Mouse (Mus musculus) C3H10T1/2 (cell line): ENCODE results near the gene Ino80e. TPM values are rescaled to one million over a fixed set of nuclear protein-coding genes. Genes with fewer than 3 reads are reported as not detected.

Experiments used
- polyA plus RNA-seq, 2 experiments: library from polyadenylated mRNA; unstranded; fragments of >200 nt; fragmentation: generic; extraction: Trizol; gene quantifications; one replicate each; pipeline ENCODE4 v1.2.1; 2012; ENCODE audit warnings: missing spikeins in 2 of 2

Ino80e gene
- polyA plus RNA-seq, result 10 to 100 TPM; 65.9 to 98.4 TPM

DNA sequence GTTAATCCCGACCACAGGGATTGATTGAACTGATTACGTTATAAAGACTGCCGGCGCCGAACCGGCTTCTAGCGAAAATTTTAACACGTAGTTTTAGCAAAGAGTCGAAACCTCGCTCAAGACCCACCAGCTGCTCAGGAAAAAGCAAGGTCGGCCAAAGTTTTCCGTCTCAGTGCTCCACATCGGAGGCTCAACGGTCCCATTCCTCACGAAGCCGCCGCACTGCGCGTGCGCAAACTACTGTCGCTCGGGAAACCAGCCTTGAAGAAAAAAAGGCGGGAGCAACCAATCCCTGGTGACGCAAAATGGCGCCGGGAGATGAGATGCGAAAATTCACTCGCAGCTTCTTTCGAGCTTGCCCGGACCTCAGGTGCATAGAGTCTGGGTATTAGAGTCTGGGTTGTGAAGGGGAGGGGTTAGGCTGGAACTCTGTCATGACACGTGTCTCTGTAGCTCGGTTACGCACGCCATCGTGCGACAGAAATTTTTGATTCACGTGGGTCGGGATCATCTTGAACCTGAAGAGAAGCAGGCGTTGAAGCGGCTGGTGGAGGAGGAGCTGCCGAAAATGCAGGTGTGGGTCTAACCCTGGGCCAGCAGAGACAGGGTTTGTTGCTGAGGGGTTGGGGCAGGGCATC, at the start of gene Ino80e:
Gene Ino80e (minus strand): TSS at position 231 of the 638 bp plus-strand sequence.

DNA sequence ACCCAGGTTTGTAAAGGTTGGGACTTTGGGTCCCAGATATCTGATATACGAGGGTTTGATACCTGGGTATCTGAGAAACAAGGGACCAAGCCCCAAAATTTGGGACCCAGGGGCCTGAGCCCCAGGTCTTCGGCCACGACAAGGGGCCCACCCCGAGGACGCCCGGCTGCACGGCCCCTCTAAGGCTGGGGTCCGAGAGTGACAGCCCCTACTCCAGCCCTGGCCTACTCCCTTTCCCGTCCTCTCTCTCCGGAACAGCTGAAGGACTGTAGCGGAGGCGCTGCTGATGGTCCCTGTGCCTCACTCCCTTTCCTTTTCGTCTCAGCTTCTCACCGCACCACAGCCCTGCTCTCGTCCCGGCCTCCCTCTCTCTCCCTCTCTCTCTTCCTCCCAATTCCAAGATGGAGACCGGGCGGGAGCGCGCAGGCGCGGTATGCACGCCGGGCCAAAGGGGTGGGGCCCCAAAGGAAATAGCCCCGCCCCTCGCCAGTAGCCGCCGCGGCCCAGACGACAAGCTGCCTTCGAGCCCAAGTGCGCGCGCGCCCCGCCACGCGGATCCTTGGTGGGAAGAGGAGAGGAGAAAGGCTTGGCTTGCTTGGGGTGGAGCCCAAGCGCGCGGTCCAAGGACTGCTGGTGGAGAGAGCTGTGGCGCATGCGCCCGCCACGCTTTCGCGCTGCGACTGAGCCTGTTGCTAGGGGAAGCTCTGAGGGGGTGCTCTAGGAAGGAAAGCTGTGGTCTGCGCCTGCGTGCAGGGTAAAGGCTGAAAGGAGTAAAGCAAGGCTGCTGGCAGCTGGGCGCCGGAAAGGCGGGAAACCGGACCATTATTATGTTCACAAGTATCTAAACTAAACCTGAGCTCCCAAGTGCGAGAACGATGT, 22.3 kb upstream of the Ino80e start, which contains the start of gene Taok2:
Gene Taok2 (minus strand): TSS at position 418 of the 879 bp plus-strand sequence.

DNA sequence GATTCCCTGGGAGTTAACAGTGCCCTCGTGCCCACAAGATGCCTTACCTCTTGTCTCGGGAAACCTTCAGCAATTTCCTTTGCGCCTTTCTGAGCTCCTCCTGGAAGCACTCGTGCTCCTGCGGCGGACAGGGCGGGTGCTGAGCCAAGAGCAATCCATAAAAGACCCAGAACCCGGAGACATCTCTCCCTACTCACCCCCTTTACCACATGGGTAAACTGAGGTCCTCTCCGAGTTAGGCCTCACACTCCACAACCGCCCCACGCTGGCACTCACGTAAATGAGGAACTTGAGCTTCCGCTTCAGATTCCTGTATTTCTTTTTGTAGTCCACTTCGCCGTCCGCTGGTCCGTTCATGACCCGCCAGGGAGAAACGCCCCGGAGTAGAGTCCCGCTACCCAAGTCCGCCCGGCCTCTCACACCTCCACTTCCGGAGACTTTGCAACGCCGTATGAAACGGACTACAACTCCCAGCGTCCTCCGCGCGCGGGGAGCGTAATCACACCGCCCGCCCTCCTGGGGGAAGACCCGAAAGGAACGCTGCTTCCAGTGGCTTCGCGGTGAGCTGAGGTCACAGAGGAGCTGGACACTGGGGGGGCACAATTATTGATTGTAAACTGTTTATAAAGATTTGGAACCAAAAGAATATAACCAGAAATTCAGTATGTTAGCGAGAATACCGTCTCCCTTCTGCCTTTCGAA, 597 bp downstream of the Ino80e start, which contains the start of gene Hirip3:
Gene Hirip3 (plus strand): TSS at position 544 of the 702 bp plus-strand sequence.

DNA sequence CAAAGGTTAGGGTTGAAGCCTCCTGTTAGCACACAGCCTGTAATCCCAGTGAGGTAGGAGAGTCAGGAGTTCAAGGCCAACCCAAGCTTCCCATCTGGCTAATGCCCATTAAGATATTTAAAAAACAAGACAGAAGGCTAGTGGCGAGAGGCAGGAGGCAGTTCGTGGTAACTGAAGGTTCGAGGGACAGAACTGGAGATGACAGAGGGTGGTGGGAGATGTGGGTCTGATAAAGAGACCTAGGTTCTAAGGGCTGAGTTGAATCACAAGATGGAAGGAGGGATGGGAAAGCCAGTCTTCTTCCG, 15.1 kb downstream of the Ino80e start, which contains the start of gene Doc2a:
Gene Doc2a (plus strand): TSS at position 301 of the 305 bp plus-strand sequence.

DNA sequence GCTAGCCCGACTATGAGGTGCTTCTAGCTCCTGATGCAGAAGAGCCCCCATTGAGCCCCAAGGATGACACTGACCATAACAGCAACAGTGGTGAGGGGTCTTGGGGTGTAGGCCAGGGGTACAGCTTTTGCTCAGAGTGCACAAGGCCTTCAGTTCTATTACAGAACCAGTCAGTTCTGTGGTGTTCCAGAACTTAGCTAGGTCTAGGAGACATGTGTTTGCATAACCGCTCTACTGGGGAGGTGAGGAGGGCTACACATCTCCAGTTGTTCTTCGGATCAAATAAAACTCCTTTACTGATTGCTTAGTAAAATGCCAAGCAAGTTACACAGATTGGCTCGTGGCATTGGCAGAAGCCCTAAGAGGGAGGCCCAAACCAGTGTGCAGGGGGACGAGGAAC, 30.6 kb downstream of the Ino80e start, which contains the start of gene 4930451I11Rik:
Gene 4930451I11Rik (minus strand): TSS at position 101 of the 400 bp plus-strand sequence.

Other genes starting within 250 kb of the Ino80e start
- gene Nupr1, start 231.5 kb downstream of the Ino80e start, polyA plus RNA-seq, result 100 to 1,000 TPM in 1 of 2 experiments, 10 to 100 TPM in 1; 12.1 to 109 TPM
- 10 to 100 TPM; 24.3 to 64.3 TPM for gene Sgf29, start 213.1 kb downstream of the Ino80e start, polyA plus RNA-seq
- gene Sult1a1, start 185.9 kb downstream of the Ino80e start, polyA plus RNA-seq, result 10 to 100 TPM in 1 of 2 experiments, under 1 TPM in 1; 0.02 to 11.3 TPM
- 100 to 1,000 TPM in 1 of 2 experiments, 10 to 100 TPM in 1; 72.6 to 201 TPM for gene Bola2, start 167.0 kb downstream of the Ino80e start, polyA plus RNA-seq
- 1 to 10 TPM; 5.3 to 7.8 TPM for gene Slx1b, start 166.6 kb downstream of the Ino80e start, polyA plus RNA-seq
- 1 to 10 TPM; 4.1 to 4.4 TPM for gene Coro1a, start 154.6 kb downstream of the Ino80e start, polyA plus RNA-seq
- 100 to 1,000 TPM; 144 to 277 TPM for gene Mapk3, start 102.8 kb downstream of the Ino80e start, polyA plus RNA-seq
- 1 to 10 TPM in 1 of 2 experiments, under 1 TPM in 1; 0.20 to 4.2 TPM for gene Gdpd3, start 96.0 kb downstream of the Ino80e start, polyA plus RNA-seq
- gene Ypel3, start 85.4 kb downstream of the Ino80e start, polyA plus RNA-seq, result 100 to 1,000 TPM in 1 of 2 experiments, 10 to 100 TPM in 1; 18.7 to 138 TPM
- gene Tbx6, start 80.9 kb downstream of the Ino80e start, polyA plus RNA-seq, result under 1 TPM; 0.01 to 0.58 TPM
- gene Ppp4c, start 69.9 kb downstream of the Ino80e start, polyA plus RNA-seq, result 100 to 1,000 TPM; 126 TPM
- gene Fam57b, start 64.7 kb downstream of the Ino80e start, polyA plus RNA-seq, result under 1 TPM; 0.08 TPM
- gene 4930451I11Rik, start 30.7 kb downstream of the Ino80e start, polyA plus RNA-seq, result not detected
- gene Doc2a, start 15.0 kb downstream of the Ino80e start, polyA plus RNA-seq, result not detected
- gene Hirip3, start 405 bp downstream of the Ino80e start, polyA plus RNA-seq, result 10 to 100 TPM; 10.8 to 24.2 TPM
- gene Taok2, start 22.3 kb upstream of the Ino80e start, polyA plus RNA-seq, result 10 to 100 TPM; 10.1 to 53.2 TPM
- 10 to 100 TPM; 27.0 to 35.9 TPM for gene Tmem219, start 60.5 kb upstream of the Ino80e start, polyA plus RNA-seq
- gene Kctd13, start 66.5 kb upstream of the Ino80e start, polyA plus RNA-seq, result 10 to 100 TPM in 1 of 2 experiments, 1 to 10 TPM in 1; 5.7 to 11.3 TPM
- under 1 TPM; 0.02 to 0.05 TPM for gene Asphd1, start 87.2 kb upstream of the Ino80e start, polyA plus RNA-seq
- gene Sez6l2, start 88.2 kb upstream of the Ino80e start, polyA plus RNA-seq, result under 1 TPM; 0.04 to 0.25 TPM
- 10 to 100 TPM; 88.2 to 97.1 TPM for gene Cdipt, start 113.5 kb upstream of the Ino80e start, polyA plus RNA-seq
- under 1 TPM; 0.47 to 0.64 TPM for gene Cdiptos, start 113.7 kb upstream of the Ino80e start, polyA plus RNA-seq
- 10 to 100 TPM; 49.1 to 81.7 TPM for gene Mvp, start 152.2 kb upstream of the Ino80e start, polyA plus RNA-seq
- gene Pagr1b, start 154.1 kb upstream of the Ino80e start, polyA plus RNA-seq, result under 1 TPM in 1 of 2 experiments, not detected in 1; 0.55 TPM
- gene Pagr1a, start 155.0 kb upstream of the Ino80e start, polyA plus RNA-seq, result 10 to 100 TPM; 14.8 to 18.0 TPM
- gene Gm42742, start 158.7 kb upstream of the Ino80e start, polyA plus RNA-seq, result 10 to 100 TPM; 28.7 to 44.7 TPM
- gene Prrt2, start 158.8 kb upstream of the Ino80e start, polyA plus RNA-seq, result under 1 TPM in 1 of 2 experiments, not detected in 1; 0.44 TPM
- gene Maz, start 164.7 kb upstream of the Ino80e start, polyA plus RNA-seq, result 100 to 1,000 TPM; 130 to 150 TPM
- 10 to 100 TPM; 51.4 to 57.4 TPM for gene Kif22, start 180.1 kb upstream of the Ino80e start, polyA plus RNA-seq
- gene Zg16, start 225.0 kb upstream of the Ino80e start, polyA plus RNA-seq, result not detected
- under 1 TPM; 0.08 to 0.25 TPM for gene AI467606, start 229.0 kb upstream of the Ino80e start, polyA plus RNA-seq